Mouse (Mus musculus) liver, embryonic 11.5 days (tissue): ENCODE data around the gene Psenen. TPM values are rescaled to one million over a fixed set of nuclear protein-coding genes. Genes with fewer than 3 reads are reported as not detected.
A peak's percentile ranks its signal among the peaks of the same experiment; 100 is the strongest.

Experiments
- ATAC-seq: fragments of 200-750 bp; cut with Nextera tagmentation; replicated peaks from 2 replicates; pipeline ENCODE4 v1.8.0; 2017; ENCODE audit warnings: moderate number of reproducible peaks, mild to moderate bottlenecking, moderate TSS enrichment, moderate library complexity; ENCODE audit not compliant: low FRiP score
- DNase-seq: peaks from one replicate; pipeline ENCODE4 v3.0.0-alpha.2; 2017; ENCODE audit warnings: low spot score
- H3K27ac ChIP-seq: fragments of 300-500 bp; sonication (generic); 2 replicates; pipeline ENCODE4 v1.5.1; 2014; ENCODE audit warnings: mild to moderate bottlenecking, low read depth, low read length, control low read depth
- H3K27me3 ChIP-seq: fragments of 300-500 bp; sonication (generic); replicated peaks from 2 replicates; pipeline ENCODE4 v1.6.1; 2014; ENCODE audit warnings: low read length, mixed read lengths; ENCODE audit not compliant: control insufficient read depth, insufficient read depth
- H3K36me3 ChIP-seq: fragments of 300-500 bp; sonication (generic); 2 replicates; pipeline ENCODE4 v1.6.1; 2014; ENCODE audit warnings: mild to moderate bottlenecking, low read length, moderate library complexity, mixed read lengths; ENCODE audit not compliant: control insufficient read depth, insufficient read depth
- H3K4me1 ChIP-seq: fragments of 300-500 bp; sonication (generic); replicated peaks from 2 replicates; pipeline ENCODE4 v1.6.1; 2014; ENCODE audit warnings: low read length, mixed read lengths; ENCODE audit not compliant: control insufficient read depth, insufficient read depth
- H3K4me2 ChIP-seq: fragments of 300-500 bp; sonication (generic); 2 replicates; pipeline ENCODE4 v1.6.1; 2014; ENCODE audit warnings: mild to moderate bottlenecking, control low read depth, moderate library complexity
- H3K4me3 ChIP-seq: fragments of 300-500 bp; sonication (generic); 2 replicates; pipeline ENCODE4 v1.5.1; 2014; ENCODE audit warnings: low read depth, low read length, control low read depth
- H3K9ac ChIP-seq: fragments of 300-500 bp; sonication (generic); 2 replicates; pipeline ENCODE4 v1.6.1; 2014; ENCODE audit warnings: low read depth, low read length, control low read depth
- H3K9me3 ChIP-seq: fragments of 300-500 bp; sonication (generic); 2 replicates; pipeline ENCODE4 v1.6.1; 2016; ENCODE audit warnings: low read length, inconsistent platforms, mixed read lengths; ENCODE audit not compliant: control insufficient read depth
- WGBS: fragments of 180-500 bp; shearing (Covaris S2); extraction: QIAGEN DNeasy Blood & Tissue Kit; methylation state at CpG from one replicate; pipeline ENCODE4 v1.1.7; 2014; 5-methylcytosine and 5-hydroxymethylcytosine counted together
- polyA plus RNA-seq: library from polyadenylated mRNA; unstranded; fragments of >200 nt; fragmentation: Nextera tagmentation; extraction: Ambion mirVana; gene quantifications from 2 replicates; pipeline ENCODE4 v1.2.1, GENCODE M21; 2014

The Psenen gene
- polyA plus RNA-seq, 1 experiment from 2014 or later: 102 TPM

- peaks cover 11% of the 10 kb centered on the region for H3K4me1 ChIP-seq
- no peaks in the 10 kb centered on the region for H3K27me3 ChIP-seq
- ATAC-seq (no peak), DNase-seq (no peak)
- no peak overlapping the region for H3K9ac ChIP-seq
- no peak overlapping the region for H3K27ac ChIP-seq
- WGBS: 64% methylated on average over 4 of the region's 4 CpGs
- no peak overlapping the region for H3K4me2 ChIP-seq
- H3K36me3 ChIP-seq: peaks cover 5% of the 10 kb centered on the region; the same call in 1 of the 2 replicates
- H3K4me3 ChIP-seq: no peak overlapping the region
- no peaks in the 10 kb centered on the region for H3K9me3 ChIP-seq
Observed at GRCm38 (mm10) chr7:30591605-30591951, 28.2 kb upstream of the Psenen start.

GRCm38 (mm10) chr7:30590927-30591604 is 27.6 kb upstream of the Psenen start:
- no peak for ATAC-seq
- no peak overlapping the region for H3K4me3 ChIP-seq
- H3K9ac ChIP-seq: no peak overlapping the region
- H3K36me3 ChIP-seq: peaks cover 8% of the 10 kb centered on the region; the same call in 1 of the 2 replicates
- no peak for DNase-seq
- no peaks in the 10 kb centered on the region for H3K27me3 ChIP-seq
- WGBS: 82% methylated on average over 9 of the region's 9 CpGs
- H3K4me1 ChIP-seq: peaks cover 11% of the 10 kb centered on the region
- H3K27ac ChIP-seq: no peak overlapping the region
- H3K4me2 ChIP-seq: no peak overlapping the region
- no peaks in the 10 kb centered on the region for H3K9me3 ChIP-seq

- H3K27ac ChIP-seq: peak overlapping the region; percentile 91
- H3K4me3 ChIP-seq: peak overlapping the region; percentile 96
- 32% methylated on average over 39 of the region's 40 CpGs for WGBS
- peaks cover 11% of the 10 kb centered on the region for H3K4me1 ChIP-seq
- no peaks in the 10 kb centered on the region for H3K27me3 ChIP-seq
- no peaks in the 10 kb centered on the region for H3K9me3 ChIP-seq
- ATAC-seq: peak; percentile 54
- H3K9ac ChIP-seq: peak overlapping the region; percentile 99
- DNase-seq: peak; percentile 84
- peaks cover 16% of the 10 kb centered on the region; the same call in 1 of the 2 replicates for H3K36me3 ChIP-seq
- peak overlapping the region; percentile 63 for H3K4me2 ChIP-seq
Observed at GRCm38 (mm10) chr7:30589435-30590301, 26.2 kb upstream of the Psenen start.

- no peaks in the 10 kb centered on the region for H3K9me3 ChIP-seq
- peak within 1 kb of the TSS; percentile 99 for H3K9ac ChIP-seq
- DNase-seq: peak; percentile 98
- peak within 1 kb of the TSS; percentile 96 for H3K4me3 ChIP-seq
- H3K4me2 ChIP-seq: peak within 1 kb of the TSS; percentile 83
- H3K27ac ChIP-seq: peak within 1 kb of the TSS; percentile 91
- H3K4me1 ChIP-seq: peaks cover 11% of the 10 kb centered on the region
- H3K27me3 ChIP-seq: no peaks in the 10 kb centered on the region
- peaks cover 21% of the 10 kb centered on the region for H3K36me3 ChIP-seq
- ATAC-seq: peak; percentile 93
- WGBS: under 1% methylated on average over 48 of the region's 68 CpGs
Observed at GRCm38 (mm10) chr7:30588676-30589434, 25.4 kb upstream of the Psenen start, which contains the start of gene Kmt2b. Gene Kmt2b, minus strand, starts transcription at chr7:30588726.

GRCm38 (mm10) chr7:30587842-30588667 is 24.6 kb upstream of the Psenen start:
- peak overlapping the region; percentile 83 for H3K4me2 ChIP-seq
- H3K27ac ChIP-seq: peak overlapping the region; percentile 91
- under 1% methylated on average over 52 of the region's 67 CpGs for WGBS
- DNase-seq (peak; percentile 62), ATAC-seq (peak; percentile 27)
- H3K9ac ChIP-seq: peak overlapping the region; percentile 99
- no peaks in the 10 kb centered on the region for H3K27me3 ChIP-seq
- no peaks in the 10 kb centered on the region for H3K9me3 ChIP-seq
- H3K4me1 ChIP-seq: peaks cover 11% of the 10 kb centered on the region
- peaks cover 27% of the 10 kb centered on the region for H3K36me3 ChIP-seq
- H3K4me3 ChIP-seq: peak overlapping the region; percentile 96

GRCm38 (mm10) chr7:30586455-30587020 is 23.1 kb upstream of the Psenen start:
- ATAC-seq (no peak), DNase-seq (no peak)
- Histone ChIP-seq H3K9ac (no peak overlapping the region), H3K27ac (no peak overlapping the region), H3K27me3 (no peaks in the 10 kb centered on the region), H3K4me2 (peak overlapping the region; percentile 83), H3K4me3 (peak overlapping the region; percentile 96; the same call in 1 of the 2 replicates), H3K36me3 (peaks cover 36% of the 10 kb centered on the region), H3K9me3 (no peaks in the 10 kb centered on the region), H3K4me1 (peaks cover 11% of the 10 kb centered on the region)
- 90% methylated on average over 28 of the region's 28 CpGs for whole genome bisulfite sequencing

- H3K9me3 ChIP-seq: no peaks in the 10 kb centered on the region
- no peak overlapping the region for H3K9ac ChIP-seq
- H3K27ac ChIP-seq: no peak overlapping the region
- DNase-seq (no peak), ATAC-seq (no peak)
- no peaks in the 10 kb centered on the region for H3K27me3 ChIP-seq
- peaks cover 11% of the 10 kb centered on the region for H3K4me1 ChIP-seq
- no peak overlapping the region for H3K4me2 ChIP-seq
- WGBS: 94% methylated on average over 7 of the region's 7 CpGs
- H3K4me3 ChIP-seq: no peak overlapping the region
- peaks cover 48% of the 10 kb centered on the region for H3K36me3 ChIP-seq
Observed at GRCm38 (mm10) chr7:30585170-30585569, 21.7 kb upstream of the Psenen start.
